Mouse (Mus musculus): ENCODE measurements around the gene 1700030K09Rik. TPM values are rescaled to one million over a fixed set of nuclear protein-coding genes. Genes with fewer than 3 reads are reported as not detected.

1700030K09Rik gene
- total and polyA plus RNA-seq, 3 experiments = 8.4 to 10.3 TPM; not detected in 1

GRCm38 (mm10) chr8:72491680-72492621, 48.3 kb downstream of the 1700030K09Rik start, which contains the start of gene Slc35e1:
Gene Slc35e1, minus strand, starts transcription at chr8:72492614.
- H3K27me3 ChIP-seq (ENCODE audit: control insufficient read depth in 1 of 2, insufficient read depth in 2 of 2, low read length in 2 of 2) = no peaks in the 10 kb centered on the region
- H3K79me2 ChIP-seq (ENCODE audit: control insufficient read depth, insufficient read depth, low read length, poor library complexity) = peaks cover 20% of the 10 kb centered on the region
- peak; percentile 66 for DNase-seq (ENCODE audit: low read depth, low spot score)
- peak within 1 kb of the TSS; percentile 86 for H3K9ac ChIP-seq (ENCODE audit: control insufficient read depth, low read depth, low read length, poor library complexity, severe bottlenecking)
- no peak for TF ChIP-seq CHD1 (IDR thresholded peaks at IDR 0.05; ENCODE audit: low read depth, low read length)
- no peak for TF ChIP-seq E2F4 (IDR thresholded peaks at IDR 0.05; ENCODE audit: borderline replicate concordance, low read depth, low read length)
- TF ChIP-seq ZC3H11A (IDR thresholded peaks at IDR 0.05; ENCODE audit: low read depth, low read length) = no peak
- TF ChIP-seq ELF1 (IDR thresholded peaks at IDR 0.05; ENCODE audit: low read depth, low read length) = peak; percentile 50; the same call in 1 of the 2 replicates
- 0 out of 2 replicates have a peak, but pooled peaks have one; percentile 13 for TF ChIP-seq MEF2A (IDR thresholded peaks at IDR 0.05; ENCODE audit: extremely low read depth, insufficient replicate concordance, low read depth, low read length, poor library complexity, severe bottlenecking)
- no peak for TF ChIP-seq ZMIZ1 (IDR thresholded peaks at IDR 0.05; ENCODE audit: low read depth, low read length)
- TF ChIP-seq HCFC1 (IDR thresholded peaks at IDR 0.05; ENCODE audit: low read depth, low read length) = no peak
- TF ChIP-seq UBTF (IDR thresholded peaks at IDR 0.05; ENCODE audit: borderline replicate concordance, insufficient read depth, low read depth, low read length) = no peak
- TF ChIP-seq CTCF (IDR thresholded peaks at IDR 0.05 in 2 of 3, conservative IDR thresholded peaks at IDR 0.05 in 1 of 3; ENCODE audit: control insufficient read depth in 1 of 3, insufficient read depth in 1 of 3, low read depth in 2 of 3, low read length in 3 of 3, poor library complexity in 1 of 3, severe bottlenecking in 1 of 3) = no peak
- 0 out of 2 replicates have a peak, but pooled peaks have one; percentile 6 for TF ChIP-seq MAX (IDR thresholded peaks at IDR 0.05; ENCODE audit: low read length)
- TF ChIP-seq RAD21 (IDR thresholded peaks at IDR 0.05; ENCODE audit: low read depth, low read length) = no peak
- TF ChIP-seq KAT2A (conservative IDR thresholded peaks at IDR 0.05; ENCODE audit: low read depth, low read length) = no peak
- peak; percentile 22; the same call in 1 of the 2 replicates for TF ChIP-seq NRF1 (IDR thresholded peaks at IDR 0.05; ENCODE audit: insufficient read depth, low read depth, low read length, poor library complexity, severe bottlenecking)
- TF ChIP-seq POLR2A (IDR thresholded peaks at IDR 0.05; ENCODE audit: control insufficient read depth in 1 of 2, insufficient read depth in 1 of 2, low read depth in 1 of 2, low read length in 2 of 2, poor library complexity in 1 of 2) = peak in 1 of 2 experiments; percentile 68; a peak in 2 of 4 replicates
- peak within 1 kb of the TSS; percentile 72 for H3K27ac ChIP-seq (ENCODE audit: control insufficient read depth, low read depth, low read length)
- peaks cover 0 to 12% of the 10 kb centered on the region in 2 experiments; a peak in 2 of 4 replicates for H3K4me1 ChIP-seq (ENCODE audit: control insufficient read depth in 1 of 2, insufficient read depth in 2 of 2, low read length in 2 of 2)
- H3K36me3 ChIP-seq (ENCODE audit: control insufficient read depth in 1 of 2, insufficient read depth in 2 of 2, low read length in 2 of 2) = peaks cover 1 to 9% of the 10 kb centered on the region in 2 experiments; a peak in 3 of 4 replicates
- peak within 1 kb of the TSS; percentile 83 to 88 for H3K4me3 ChIP-seq (ENCODE audit: control insufficient read depth in 1 of 2, insufficient read depth in 1 of 2, low read depth in 2 of 2, low read length in 2 of 2)
- no peaks in the 10 kb centered on the region for H3K9me3 ChIP-seq (replicated peaks; ENCODE audit: insufficient read depth, low read length)

GRCm38 (mm10) chr8:72492622-72493081, 49.0 kb downstream of the 1700030K09Rik start:
- peak overlapping the region; percentile 72 for H3K27ac ChIP-seq (ENCODE audit: control insufficient read depth, low read depth, low read length)
- no peaks in the 10 kb centered on the region for H3K9me3 ChIP-seq (replicated peaks; ENCODE audit: insufficient read depth, low read length)
- no peaks in the 10 kb centered on the region for H3K27me3 ChIP-seq (ENCODE audit: control insufficient read depth in 1 of 2, insufficient read depth in 2 of 2, low read length in 2 of 2)
- peaks cover 3 to 7% of the 10 kb centered on the region in 2 experiments; a peak in 3 of 4 replicates for H3K36me3 ChIP-seq (ENCODE audit: control insufficient read depth in 1 of 2, insufficient read depth in 2 of 2, low read length in 2 of 2)
- DNase-seq (ENCODE audit: low read depth, low spot score) = peak; percentile 99
- H3K4me1 ChIP-seq (ENCODE audit: control insufficient read depth in 1 of 2, insufficient read depth in 2 of 2, low read length in 2 of 2) = peaks cover 0 to 12% of the 10 kb centered on the region in 2 experiments; a peak in 1 of 4 replicates
- H3K79me2 ChIP-seq (ENCODE audit: control insufficient read depth, insufficient read depth, low read length, poor library complexity) = peaks cover 20% of the 10 kb centered on the region
- peak overlapping the region; percentile 68 for H3K9ac ChIP-seq (ENCODE audit: control insufficient read depth, low read depth, low read length, poor library complexity, severe bottlenecking)
- H3K4me3 ChIP-seq (ENCODE audit: control insufficient read depth in 1 of 2, insufficient read depth in 1 of 2, low read depth in 2 of 2, low read length in 2 of 2) = peak overlapping the region; percentile 70 to 71
- peak; percentile 96 for TF ChIP-seq HCFC1 (IDR thresholded peaks at IDR 0.05; ENCODE audit: low read depth, low read length)
- peak; percentile 79; the same call in 1 of the 2 replicates for TF ChIP-seq ETS1 (IDR thresholded peaks at IDR 0.05; ENCODE audit: low read depth, low read length)
- TF ChIP-seq MAZ (IDR thresholded peaks at IDR 0.05; ENCODE audit: low read depth, low read length) = peak; percentile 44; the same call in 1 of the 2 replicates
- TF ChIP-seq E2F4 (IDR thresholded peaks at IDR 0.05; ENCODE audit: borderline replicate concordance, low read depth, low read length) = peak; percentile 48; the same call in 1 of the 2 replicates
- no peak for TF ChIP-seq BHLHE40 (IDR thresholded peaks at IDR 0.05; ENCODE audit: borderline replicate concordance, low read depth, low read length)
- TF ChIP-seq MAX (IDR thresholded peaks at IDR 0.05; ENCODE audit: low read length) = peak; percentile 77
- TF ChIP-seq RAD21 (IDR thresholded peaks at IDR 0.05; ENCODE audit: low read depth, low read length) = no peak
- TF ChIP-seq ELF1 (IDR thresholded peaks at IDR 0.05; ENCODE audit: low read depth, low read length) = peak; percentile 90
- TF ChIP-seq TBP (IDR thresholded peaks at IDR 0.05; ENCODE audit: low read depth, low read length) = no peak
- peak in 1 of 2 experiments; percentile 75; a peak in 2 of 4 replicates for TF ChIP-seq POLR2A (IDR thresholded peaks at IDR 0.05; ENCODE audit: control insufficient read depth in 1 of 2, insufficient read depth in 1 of 2, low read depth in 1 of 2, low read length in 2 of 2, poor library complexity in 1 of 2)
- no peak for TF ChIP-seq GATA1 (IDR thresholded peaks at IDR 0.05; ENCODE audit: low read depth, low read length)
- peak; percentile 90 for TF ChIP-seq MXI1 (IDR thresholded peaks at IDR 0.05; ENCODE audit: low read depth, low read length)
- TF ChIP-seq NELFE (IDR thresholded peaks at IDR 0.05; ENCODE audit: low read depth, low read length) = peak; percentile 66
- no peak for TF ChIP-seq GABPA (IDR thresholded peaks at IDR 0.05; ENCODE audit: low read depth, low read length)
- no peak; the same call in 1 of the 2 replicates for TF ChIP-seq KAT2A (conservative IDR thresholded peaks at IDR 0.05; ENCODE audit: low read depth, low read length)
- TF ChIP-seq MYC (IDR thresholded peaks at IDR 0.05; ENCODE audit: low read depth, low read length) = 0 out of 2 replicates have a peak, but pooled peaks have one; percentile 39
- TF ChIP-seq SMC3 (IDR thresholded peaks at IDR 0.05; ENCODE audit: low read depth, low read length) = no peak
- TF ChIP-seq TCF12 (IDR thresholded peaks at IDR 0.05; ENCODE audit: low read depth, low read length) = no peak
- TF ChIP-seq MYB (IDR thresholded peaks at IDR 0.05; ENCODE audit: low read depth, low read length) = no peak

Data from MEL (cell line).